Mouse (Mus musculus): ENCODE results near the gene Arhgap24.

DNA sequence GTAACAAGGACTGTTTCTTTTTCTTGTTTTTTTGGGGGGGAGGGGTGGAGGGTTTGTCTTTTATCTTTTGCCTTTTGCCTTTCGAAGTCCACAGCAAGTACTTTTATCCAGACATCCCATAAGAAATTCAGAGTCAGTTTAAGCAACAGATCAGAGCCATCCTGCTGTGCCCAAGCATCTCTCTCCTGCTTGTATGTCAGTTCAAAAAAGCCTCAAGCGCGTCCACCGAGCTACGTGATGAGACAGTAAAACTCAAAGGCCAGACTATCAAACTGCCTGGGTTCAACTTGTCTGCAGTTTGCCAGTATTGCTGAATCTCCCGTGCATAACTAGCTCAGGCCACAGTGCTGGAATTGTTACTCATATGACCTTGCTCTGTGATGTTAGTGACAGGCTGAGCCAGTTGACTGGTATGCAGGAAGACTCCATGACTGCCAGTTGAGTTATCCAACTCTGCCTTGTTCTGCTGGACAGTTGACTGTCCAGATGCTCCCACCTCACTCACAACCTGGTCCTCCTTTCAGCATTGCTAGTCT is 418.6 kb downstream of the Arhgap24 start:
- no peak for TF ChIP-seq CTCF (IDR thresholded peaks at IDR 0.05; ENCODE audit: extremely low read depth, insufficient read depth, insufficient read length, insufficient replicate concordance)
- no peak for TF ChIP-seq POLR2A (IDR thresholded peaks at IDR 0.05; ENCODE audit: low read depth, low read length)

Data from spleen, adult 2 months (tissue).